ENCODE assay signal across 25 mouse cellular contexts in genomic region chr2:140007406-140007805, GRCm38 (mm10). TPM values are rescaled to one million over a fixed set of nuclear protein-coding genes. Genes with fewer than 3 reads are reported as not detected.
A peak's percentile ranks its signal among the peaks of the same experiment; 100 is the strongest.
DNase-seq lines count a peak whose midpoint lies in the region; ATAC-seq and TF ChIP-seq lines count a peak whose summit lies in the region.
"Had no signal": no experiment of that assay in that cellular context is flagged by ENCODE, and none has a peak within 500 bp of the region (broad histone marks: within the 10 kb centered on the region; RNA-seq: fewer than 3 reads in every experiment).

No protein-coding gene starts in this region.

- ATAC-seq in granulocyte monocyte progenitor cell, adult 5-6 weeks (replicated peaks; ENCODE audit: poor library complexity, severe bottlenecking) = peak; percentile 86
- ATAC-seq: activated CD4-positive, CD25-positive, alpha-beta regulatory T cell, adult 4 months; forebrain, embryonic 14.5 days; forebrain, embryonic 16.5 days; Patski had no signal

- peak; percentile 93 for DNase-seq in 416B (ENCODE audit: low read depth)
- DNase-seq in layer of hippocampus, adult 11-12 months (ENCODE audit: low spot score) = no peak
- DNase-seq in kidney, postnatal 25 days = no peak
- DNase-seq in heart, postnatal 14 days = no peak
- no peak for DNase-seq in cerebellum, adult 8-10 months
- DNase-seq: adrenal gland, adult 8-10 months; adrenal gland, postnatal 14 days; adrenal gland, postnatal 36 days; cerebellum, adult 11 months; cerebellum, adult 18-20 months; cerebellum, adult 9-10 months; cerebellum, postnatal 10 days; cerebellum, postnatal 25 days; embryo, embryonic 11 days had no signal

- H3K4me1 ChIP-seq in bone marrow macrophage, adult 2 months (ENCODE audit: control insufficient read depth, insufficient read depth, low read length) = peaks cover 19% of the 10 kb centered on the region
- H3K4me1 ChIP-seq: embryonic facial prominence, embryonic 13.5 days; embryonic facial prominence, embryonic 15.5 days; forebrain, embryonic 10.5 days; forebrain, embryonic 12.5 days had no signal

- intact Hi-C loops in heart, postnatal 14 days (cut with DNase I) = no loop called here

- H3K4me3 ChIP-seq in bone marrow macrophage, adult 2 months (ENCODE audit: insufficient read depth, low read length) = peak overlapping the region; percentile 3; the same call in 1 of the 2 replicates
- H3K4me3 ChIP-seq: embryonic facial prominence, embryonic 13.5 days; embryonic facial prominence, embryonic 15.5 days; erythroblast, embryonic 14.5 days; forebrain, embryonic 10.5 days; forebrain, embryonic 12.5 days had no signal

- H3K27ac ChIP-seq in bone marrow macrophage, adult 2 months (ENCODE audit: insufficient read depth, low read depth, low read length) = peak overlapping the region; percentile 54; the same call in 1 of the 2 replicates
- H3K27ac ChIP-seq: embryonic facial prominence, embryonic 13.5 days; embryonic facial prominence, embryonic 15.5 days; forebrain, embryonic 10.5 days; forebrain, embryonic 12.5 days had no signal

- no peak for TF ChIP-seq POLR2A in bone marrow macrophage, adult 2 months (IDR thresholded peaks at IDR 0.05; ENCODE audit: borderline replicate concordance, low read depth, low read length)

- TF ChIP-seq CTCF in bone marrow macrophage, adult 2 months (IDR thresholded peaks at IDR 0.05; ENCODE audit: low read depth, low read length) = no peak

RNA-seq across cellular contexts. Expression of gene Tasp1, which starts 59.2 kb away (rescaled TPM):
- polyA plus RNA-seq in bone marrow macrophage, adult 2 months (2012; ENCODE audit: insufficient read depth, insufficient read length, missing spikeins) = 2.9 and 4.6 TPM in 2 replicates
- 21.0 and 23.5 TPM in 2 replicates for total RNA-seq in granulocyte monocyte progenitor cell, adult 5-6 weeks (2014; fragmentation: Nextera tagmentation)
- 23.3 and 31.4 TPM in 2 replicates for total RNA-seq in granulocyte monocyte progenitor cell, adult 5-6 weeks (2017)
- 1 to 10 TPM; 6.0 to 6.7 TPM for total RNA-seq in heart, postnatal 14 days (2021)
